Mouse (Mus musculus) skeletal muscle tissue, adult 2 months (tissue): ENCODE measurements around the gene Tctn1.

Experiments used
- DNase-seq: peaks from one replicate; pipeline ENCODE4 v3.0.0-alpha.2; 2012; ENCODE audit warnings: low read depth, low spot score

The Tctn1 gene

GRCm38 (mm10) chr5:122263933-122264905 is at the start of gene Tctn1:
Gene Tctn1, minus strand, starts transcription at chr5:122264460.
- peak; percentile 93 for DNase-seq

GRCm38 (mm10) chr5:122312942-122313684 is 48.9 kb upstream of the Tctn1 start:
- DNase-seq = no peak

GRCm38 (mm10) chr5:122312346-122312745 is 48.1 kb upstream of the Tctn1 start:
- no peak for DNase-seq

GRCm38 (mm10) chr5:122311692-122312091 is 47.4 kb upstream of the Tctn1 start:
- DNase-seq = no peak

- no peak for DNase-seq
These were observed 46.4 kb upstream of the Tctn1 start for GRCm38 (mm10) chr5:122310699-122311098.

GRCm38 (mm10) chr5:122306536-122306935 is 42.3 kb upstream of the Tctn1 start:
- DNase-seq = no peak

- DNase-seq = no peak
These were observed 41.2 kb upstream of the Tctn1 start for GRCm38 (mm10) chr5:122305472-122305871.

GRCm38 (mm10) chr5:122304541-122304940 is 40.3 kb upstream of the Tctn1 start:
- DNase-seq = no peak

GRCm38 (mm10) chr5:122303937-122304336 is 39.7 kb upstream of the Tctn1 start:
- DNase-seq = no peak

GRCm38 (mm10) chr5:122302810-122303745 is 38.8 kb upstream of the Tctn1 start:
- DNase-seq = no peak

GRCm38 (mm10) chr5:122300071-122300518 is 35.8 kb upstream of the Tctn1 start:
- DNase-seq = peak; percentile 60

GRCm38 (mm10) chr5:122295113-122295935 is 31.1 kb upstream of the Tctn1 start:
- no peak for DNase-seq

GRCm38 (mm10) chr5:122294219-122294735 is 30.0 kb upstream of the Tctn1 start:
- DNase-seq = no peak

- no peak for DNase-seq
These were observed 28.9 kb upstream of the Tctn1 start for GRCm38 (mm10) chr5:122293131-122293530.

GRCm38 (mm10) chr5:122291553-122292339 is 27.5 kb upstream of the Tctn1 start:
- no peak for DNase-seq

GRCm38 (mm10) chr5:122291149-122291548 is 26.9 kb upstream of the Tctn1 start:
- DNase-seq = no peak

GRCm38 (mm10) chr5:122288147-122288811 is 24.0 kb upstream of the Tctn1 start:
- no peak for DNase-seq

GRCm38 (mm10) chr5:122287026-122287425 is 22.8 kb upstream of the Tctn1 start:
- no peak for DNase-seq

GRCm38 (mm10) chr5:122286191-122286590 is 21.9 kb upstream of the Tctn1 start:
- no peak for DNase-seq
